Mouse (Mus musculus): ENCODE measurements at regions not wholly inside any gene's neighbourhood (a gene's known extent, or its start where the extent isn't known, plus 50 kb on each side); places are given as distances from the start of the nearest gene placed in this dataset.

- TF ChIP-seq CTCF (IDR thresholded peaks at IDR 0.05; ENCODE audit: borderline replicate concordance, insufficient read depth, low read length) (no peak), POLR2A (IDR thresholded peaks at IDR 0.05; ENCODE audit: low read depth, low read length) (no peak)
Observed at GRCm38 (mm10) chr15:11565503-11566031, 166.1 kb upstream of the Tars start.
